Mouse (Mus musculus) small intestine, adult 2 months (tissue): ENCODE results near the gene Brca1. TPM values are rescaled to one million over a fixed set of nuclear protein-coding genes. Genes with fewer than 3 reads are reported as not detected.

Experiments
- H3K27ac ChIP-seq: fragments of 200-500 bp; 2 replicates; pipeline ENCODE4 v1.5.1; 2012; ENCODE audit warnings: low read depth, low read length, control low read depth, inconsistent platforms; ENCODE audit not compliant: insufficient read depth
- H3K27me3 ChIP-seq: fragments of 200-500 bp; 2 replicates; pipeline ENCODE4 v1.6.1; 2012; ENCODE audit warnings: mild to moderate bottlenecking, moderate library complexity, low read length, inconsistent platforms; ENCODE audit not compliant: control insufficient read depth, insufficient read depth
- H3K36me3 ChIP-seq: fragments of 200-500 bp; 2 replicates; pipeline ENCODE4 v1.6.1; 2012; ENCODE audit warnings: mild to moderate bottlenecking, low read length, control low read depth, inconsistent platforms; ENCODE audit not compliant: control insufficient read depth, insufficient read depth
- H3K4me1 ChIP-seq: fragments of 200-500 bp; 2 replicates; pipeline ENCODE4 v1.6.1; 2012; ENCODE audit warnings: low read length, inconsistent platforms, mixed read lengths; ENCODE audit not compliant: control insufficient read depth, insufficient read depth, insufficient read length
- H3K4me3 ChIP-seq: fragments of 200-500 bp; 2 replicates; pipeline ENCODE4 v1.5.1; 2012; ENCODE audit warnings: low read depth, mild to moderate bottlenecking, control low read depth, inconsistent platforms, low read length, moderate library complexity
- CTCF ChIP-seq: fragments of 200-500 bp; IDR thresholded peaks from 2 replicates; pipeline ENCODE4 v1.5.1; 2012; ENCODE audit warnings: low read depth, mild to moderate bottlenecking, control low read depth, inconsistent platforms, low read length, moderate library complexity, mixed read lengths; ENCODE audit not compliant: insufficient replicate concordance, insufficient read length; ENCODE audit errors: extremely low read depth
- POLR2A ChIP-seq: fragments of 200-500 bp; IDR thresholded peaks from 2 replicates; pipeline ENCODE4 v1.6.1; 2012; ENCODE audit warnings: low read depth, mild to moderate bottlenecking, control low read depth, inconsistent platforms, low read length, moderate library complexity
- WGBS: fragments of 180-500 bp; shearing (Covaris S2); methylation state at CpG from one replicate; pipeline ENCODE4 v1.1.7; 2018; 5-methylcytosine and 5-hydroxymethylcytosine counted together
- polyA plus RNA-seq: library from polyadenylated mRNA; depleted of rRNA; stranded (reverse); fragments of >200 nt; gene quantifications from 2 replicates; pipeline ENCODE4 v1.2.3, GENCODE M21; 2012

Brca1 gene
- polyA plus RNA-seq, 1 experiment, result 1.0 TPM

DNA sequence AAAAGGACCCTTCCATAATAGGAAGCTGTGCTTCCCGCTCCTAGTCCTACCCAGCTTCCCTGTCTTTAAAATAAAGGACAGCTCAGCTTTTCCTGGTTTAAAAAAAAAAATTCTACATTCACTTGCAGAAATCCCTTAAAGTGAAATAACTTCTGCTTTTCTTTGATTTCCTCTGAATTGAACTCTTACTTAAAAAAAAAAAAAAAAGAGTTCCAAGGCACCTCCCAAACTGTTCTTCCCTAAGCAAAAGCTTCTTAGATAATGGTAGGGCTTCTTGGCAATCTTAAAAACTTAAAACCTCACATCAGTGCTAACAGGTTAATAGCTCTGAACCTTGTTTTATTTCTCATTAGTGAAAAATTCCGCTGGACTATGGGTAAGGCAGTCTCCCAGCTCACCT, 31.4 kb upstream of the Brca1 start:
- Histone ChIP-seq H3K27me3 (no peaks in the 10 kb centered on the region), H3K27ac (peak overlapping the region; percentile 98), H3K36me3 (peaks cover 41% of the 10 kb centered on the region), H3K4me3 (peak overlapping the region; percentile 63), H3K4me1 (peaks cover 3% of the 10 kb centered on the region; the same call in 1 of the 2 replicates)
- TF ChIP-seq POLR2A (no peak), CTCF (no peak)
- WGBS, result 83% methylated on average over 2 of the region's 2 CpGs

DNA sequence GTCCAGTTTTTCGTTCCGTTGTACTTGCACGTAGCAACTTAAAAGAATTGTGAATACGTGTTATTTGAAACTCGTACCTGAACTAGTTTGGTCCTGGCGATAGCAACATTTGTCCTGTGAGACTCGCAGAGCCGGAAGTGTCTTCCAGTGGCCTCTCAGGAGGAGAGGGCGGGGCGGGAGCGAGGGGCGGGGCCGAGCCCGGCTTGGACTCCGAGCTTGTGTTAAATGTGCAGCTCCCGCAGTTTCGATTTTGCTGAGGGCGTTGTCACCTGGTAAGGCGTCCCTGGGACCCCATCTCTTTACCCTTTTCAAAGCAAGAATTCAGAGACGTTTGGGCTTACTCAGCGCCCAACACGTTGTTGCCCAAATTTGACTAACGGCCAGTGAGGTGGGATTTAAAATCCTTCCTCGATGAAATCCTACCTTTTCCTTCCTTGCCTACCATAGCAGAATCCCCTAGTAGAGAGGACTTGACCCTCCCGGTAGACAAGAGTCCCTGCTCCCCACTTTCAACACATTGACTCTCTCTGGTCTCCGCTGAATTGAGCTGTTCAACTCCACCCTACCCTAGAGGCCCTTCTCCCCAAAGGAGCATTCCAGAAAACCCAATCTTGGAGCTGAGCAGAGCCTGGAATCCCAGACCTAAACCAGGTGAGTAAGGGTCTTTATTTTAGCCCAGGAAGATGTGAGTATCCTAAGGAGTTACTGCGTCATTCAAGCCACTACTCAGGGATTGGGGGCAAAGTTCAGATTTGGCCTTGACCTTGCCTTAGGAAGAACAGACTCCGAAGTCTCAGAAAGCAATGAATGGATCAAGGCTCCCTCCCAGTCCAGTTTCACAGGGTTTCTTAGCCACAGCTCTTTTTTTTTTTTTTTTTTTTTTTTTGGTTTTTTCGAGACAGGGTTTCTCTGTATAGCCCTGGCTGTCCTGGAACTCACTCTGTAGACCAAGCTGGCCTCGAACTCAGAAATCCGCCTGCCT, 30.6 kb upstream of the Brca1 start, which contains the start of gene Tmem106a:
Gene Tmem106a, plus strand, starts transcription at position 189 of the 982 bp plus-strand sequence.
- Histone ChIP-seq H3K27ac (peak within 1 kb of the TSS; percentile 98), H3K36me3 (peaks cover 45% of the 10 kb centered on the region), H3K4me3 (peak within 1 kb of the TSS; percentile 63), H3K27me3 (no peaks in the 10 kb centered on the region), H3K4me1 (no peaks in the 10 kb centered on the region; the same call in 1 of the 2 replicates)
- no peak for TF ChIP-seq CTCF
- TF ChIP-seq POLR2A, result peak; percentile 72
- WGBS, result 10% methylated on average over 30 of the region's 31 CpGs

DNA sequence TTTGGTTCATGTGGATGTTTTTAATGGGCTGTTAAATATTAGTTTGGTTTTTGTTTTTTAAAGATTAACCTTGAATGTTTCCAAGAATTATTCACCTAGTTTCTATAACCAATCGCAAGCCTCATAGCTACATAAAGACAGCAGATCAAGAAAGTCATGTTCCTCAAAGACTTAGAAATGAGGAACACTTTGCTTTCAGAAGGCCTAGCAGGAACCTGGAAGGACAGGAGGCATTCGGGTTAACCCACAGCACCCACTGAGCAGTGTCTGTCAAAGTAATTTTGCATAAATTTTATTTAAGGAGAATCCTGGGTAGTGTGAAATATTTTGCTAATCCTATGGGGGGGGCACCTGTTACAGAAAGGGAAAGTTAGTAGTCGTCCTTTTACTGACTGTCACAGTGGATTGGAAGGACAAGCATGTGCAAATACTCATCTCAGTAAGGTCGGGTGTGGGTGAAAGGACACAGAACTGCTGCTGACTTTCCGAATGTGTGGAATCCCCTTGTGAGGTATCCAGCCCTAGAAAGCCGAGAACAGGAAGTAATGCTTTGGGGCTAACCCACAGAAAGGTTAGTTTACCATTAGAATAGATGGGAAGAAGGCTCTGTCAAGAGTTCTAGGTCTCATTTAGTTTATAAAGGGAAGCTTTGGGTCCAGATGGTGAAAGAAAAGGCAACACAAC, 29.5 kb upstream of the Brca1 start:
- Histone ChIP-seq H3K27me3 (no peaks in the 10 kb centered on the region), H3K36me3 (peaks cover 45% of the 10 kb centered on the region), H3K4me3 (no peak overlapping the region), H3K27ac (0 out of 2 replicates have a peak overlapping the region, but pooled peaks have one; percentile 16), H3K4me1 (no peaks in the 10 kb centered on the region; the same call in 1 of the 2 replicates)
- no peak for TF ChIP-seq CTCF
- TF ChIP-seq POLR2A, result no peak
- 65% methylated on average over 6 of the region's 6 CpGs for WGBS

DNA sequence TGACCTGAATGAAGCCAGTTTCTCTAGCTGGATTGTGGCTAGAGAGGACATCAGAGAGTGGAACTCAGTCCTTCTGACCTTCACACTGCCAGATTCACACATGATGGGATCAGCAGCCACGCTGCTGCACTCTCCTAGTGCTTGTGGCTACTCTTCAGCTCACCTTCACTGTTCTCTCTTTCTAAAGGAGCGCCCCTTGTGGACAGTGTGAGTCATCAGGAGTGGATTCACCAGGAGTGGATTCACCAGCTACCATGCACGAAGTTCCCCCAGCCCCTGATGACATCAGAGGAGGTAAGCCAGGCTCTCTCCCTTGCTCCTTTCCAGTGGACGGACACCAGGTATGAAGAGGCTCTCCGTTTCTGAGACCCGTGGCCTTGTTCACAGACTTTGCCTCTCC, 24.4 kb upstream of the Brca1 start:
- no peaks in the 10 kb centered on the region for H3K27me3 ChIP-seq
- H3K36me3 ChIP-seq, result peaks cover 80% of the 10 kb centered on the region
- H3K4me3 ChIP-seq, result no peak overlapping the region
- no peak for TF ChIP-seq POLR2A
- TF ChIP-seq CTCF, result peak; percentile 34; the same call in 1 of the 2 replicates
- no peak overlapping the region for H3K27ac ChIP-seq
- no peaks in the 10 kb centered on the region for H3K4me1 ChIP-seq
- WGBS, result 86% methylated on average over 6 of the region's 6 CpGs

DNA sequence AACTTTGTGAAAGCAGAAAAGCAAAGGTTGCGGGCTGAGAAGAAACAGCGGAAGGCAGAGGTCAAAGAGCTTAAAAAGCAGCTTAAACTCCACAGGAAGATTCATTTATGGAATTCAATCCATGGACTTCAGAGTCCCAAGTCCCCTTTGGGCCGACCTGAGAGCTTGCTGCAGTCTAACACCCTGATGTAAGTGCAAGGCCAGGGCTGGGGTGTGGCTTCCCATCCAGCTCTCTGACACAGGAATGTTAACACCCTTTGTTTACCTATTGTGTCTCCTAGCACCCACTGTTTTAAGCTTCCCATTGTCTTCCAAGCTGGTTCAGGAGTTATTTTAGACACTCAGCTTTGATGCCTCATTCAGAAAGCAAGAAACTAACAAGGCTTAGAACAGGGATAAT, 16.7 kb upstream of the Brca1 start:
- Histone ChIP-seq H3K36me3 (peaks cover 81% of the 10 kb centered on the region), H3K4me1 (peaks cover 3% of the 10 kb centered on the region; the same call in 1 of the 2 replicates), H3K27ac (peak overlapping the region; percentile 58), H3K27me3 (no peaks in the 10 kb centered on the region), H3K4me3 (no peak overlapping the region)
- TF ChIP-seq CTCF (no peak), POLR2A (no peak)
- 51% methylated on average over 3 of the region's 3 CpGs for WGBS

DNA sequence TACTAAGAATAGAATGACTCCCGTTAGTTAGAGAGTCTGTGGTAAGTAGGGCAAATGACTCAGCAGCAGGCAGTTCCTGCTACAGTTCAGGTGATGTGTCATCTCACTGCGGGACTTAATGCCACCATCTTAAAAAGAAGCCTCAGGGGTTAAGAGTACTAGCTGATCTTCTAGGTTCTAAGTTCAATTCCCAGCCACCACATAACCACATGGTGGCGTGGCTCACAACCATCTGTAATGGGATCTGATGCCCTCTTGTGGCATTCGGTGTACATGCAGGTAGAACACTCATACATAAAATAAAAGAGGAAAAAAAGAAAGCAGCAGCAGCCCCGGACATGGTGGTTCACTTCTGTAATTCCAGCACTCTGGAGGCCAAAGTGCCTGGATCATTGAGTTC, 10.6 kb upstream of the Brca1 start:
- peaks cover 66% of the 10 kb centered on the region for H3K36me3 ChIP-seq
- no peak overlapping the region for H3K27ac ChIP-seq
- no peaks in the 10 kb centered on the region for H3K4me1 ChIP-seq
- no peaks in the 10 kb centered on the region for H3K27me3 ChIP-seq
- WGBS, result 15% methylated on average over 5 of the region's 5 CpGs
- H3K4me3 ChIP-seq, result no peak overlapping the region
- TF ChIP-seq CTCF, result peak; percentile 59; the same call in 1 of the 2 replicates
- TF ChIP-seq POLR2A, result no peak
